Mouse (Mus musculus): ENCODE results near the gene Atp5j. TPM values are rescaled to one million over a fixed set of nuclear protein-coding genes. Genes with fewer than 3 reads are reported as not detected.

Atp5j gene
- polyA plus RNA-seq, 1 experiment from 2014 or later: 940 TPM

- Histone ChIP-seq H3K4me2 (no peak overlapping the region), H3K27ac (no peak overlapping the region), H3K9me3 (no peaks in the 10 kb centered on the region), H3K9ac (no peak overlapping the region), H3K27me3 (replicated peaks) (no peaks in the 10 kb centered on the region), H3K36me3 (no peaks in the 10 kb centered on the region), H3K4me3 (replicated peaks) (no peak overlapping the region), H3K4me1 (no peaks in the 10 kb centered on the region)
- 64% methylated on average over 5 of the region's 5 CpGs for WGBS
- ATAC-seq (ENCODE audit: insufficient read depth, low FRiP score, low read depth): no peak
These were observed 30.6 kb downstream of the Atp5j start for GRCm38 (mm10) chr16:84804866-84805265.

GRCm38 (mm10) chr16:84802217-84802616 lies 33.2 kb downstream of the Atp5j start:
- 45% methylated on average over 6 of the region's 6 CpGs for WGBS
- ATAC-seq (ENCODE audit: insufficient read depth, low FRiP score, low read depth): no peak
- no peaks in the 10 kb centered on the region for H3K27me3 ChIP-seq (replicated peaks)
- H3K4me3 ChIP-seq (replicated peaks): no peak overlapping the region
- no peak overlapping the region for H3K27ac ChIP-seq
- no peaks in the 10 kb centered on the region for H3K36me3 ChIP-seq
- H3K4me1 ChIP-seq: no peaks in the 10 kb centered on the region
- H3K4me2 ChIP-seq: no peak overlapping the region
- no peak overlapping the region for H3K9ac ChIP-seq
- no peaks in the 10 kb centered on the region for H3K9me3 ChIP-seq

GRCm38 (mm10) chr16:84800038-84800437 lies 35.4 kb downstream of the Atp5j start:
- no peak overlapping the region for H3K4me2 ChIP-seq
- no peak overlapping the region for H3K4me3 ChIP-seq (replicated peaks)
- H3K4me1 ChIP-seq: no peaks in the 10 kb centered on the region
- H3K9me3 ChIP-seq: no peaks in the 10 kb centered on the region
- ATAC-seq (ENCODE audit: insufficient read depth, low FRiP score, low read depth): no peak
- H3K27me3 ChIP-seq (replicated peaks): no peaks in the 10 kb centered on the region
- 95% methylated on average over 1 of the region's 2 CpGs for WGBS
- no peak overlapping the region for H3K27ac ChIP-seq
- no peak overlapping the region for H3K9ac ChIP-seq
- no peaks in the 10 kb centered on the region for H3K36me3 ChIP-seq

DNA sequence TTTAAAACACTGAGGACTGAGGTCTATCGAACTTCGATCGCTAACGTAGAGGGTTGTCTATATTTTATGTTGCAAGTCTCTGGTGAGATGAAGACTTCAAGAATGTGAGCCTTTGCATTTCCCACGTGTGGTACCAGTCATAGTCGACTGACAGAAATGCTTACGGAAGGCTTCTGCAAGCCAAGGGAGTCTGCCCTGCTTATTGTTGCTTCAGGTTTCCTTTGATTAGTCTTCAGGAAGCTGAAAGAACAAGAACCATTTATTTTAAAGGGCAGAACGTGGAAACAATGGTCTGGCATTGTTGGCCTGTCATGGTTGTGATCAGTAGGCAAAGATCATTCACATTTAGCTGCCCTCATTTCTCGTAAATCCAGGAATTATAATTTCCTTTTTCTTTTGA lies 38.7 kb downstream of the Atp5j start:
- Histone ChIP-seq H3K27me3 (replicated peaks) (no peaks in the 10 kb centered on the region), H3K4me3 (replicated peaks) (no peak overlapping the region), H3K4me2 (no peak overlapping the region), H3K36me3 (no peaks in the 10 kb centered on the region), H3K9me3 (no peaks in the 10 kb centered on the region), H3K9ac (no peak overlapping the region), H3K4me1 (no peaks in the 10 kb centered on the region), H3K27ac (no peak overlapping the region)
- WGBS: 80% methylated on average over 9 of the region's 9 CpGs
- no peak for ATAC-seq (ENCODE audit: insufficient read depth, low FRiP score, low read depth)

DNA sequence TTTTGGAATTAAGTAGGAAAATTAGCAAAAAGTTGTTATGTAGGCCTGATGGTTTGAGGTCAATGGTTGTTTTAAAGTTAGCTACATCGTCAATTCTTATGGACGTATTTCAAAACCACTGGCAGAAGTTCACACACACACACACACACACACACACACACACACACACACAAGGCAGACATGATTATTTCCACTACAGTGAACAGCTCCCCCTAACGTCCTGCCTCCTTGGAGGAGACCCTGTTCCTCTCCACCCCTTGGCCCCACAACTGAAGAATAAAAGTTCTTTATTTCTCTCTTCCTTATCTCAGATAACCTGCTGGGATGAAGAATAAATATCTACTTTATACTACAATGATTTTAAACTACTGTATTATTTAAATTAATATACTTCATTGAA lies 40.1 kb downstream of the Atp5j start:
- 58% methylated on average over 3 of the region's 3 CpGs for WGBS
- no peaks in the 10 kb centered on the region for H3K36me3 ChIP-seq
- no peak for ATAC-seq (ENCODE audit: insufficient read depth, low FRiP score, low read depth)
- H3K4me2 ChIP-seq: no peak overlapping the region
- no peaks in the 10 kb centered on the region for H3K27me3 ChIP-seq (replicated peaks)
- no peaks in the 10 kb centered on the region for H3K4me1 ChIP-seq
- no peak overlapping the region for H3K9ac ChIP-seq
- H3K4me3 ChIP-seq (replicated peaks): no peak overlapping the region
- H3K9me3 ChIP-seq: no peaks in the 10 kb centered on the region
- H3K27ac ChIP-seq: no peak overlapping the region

DNA sequence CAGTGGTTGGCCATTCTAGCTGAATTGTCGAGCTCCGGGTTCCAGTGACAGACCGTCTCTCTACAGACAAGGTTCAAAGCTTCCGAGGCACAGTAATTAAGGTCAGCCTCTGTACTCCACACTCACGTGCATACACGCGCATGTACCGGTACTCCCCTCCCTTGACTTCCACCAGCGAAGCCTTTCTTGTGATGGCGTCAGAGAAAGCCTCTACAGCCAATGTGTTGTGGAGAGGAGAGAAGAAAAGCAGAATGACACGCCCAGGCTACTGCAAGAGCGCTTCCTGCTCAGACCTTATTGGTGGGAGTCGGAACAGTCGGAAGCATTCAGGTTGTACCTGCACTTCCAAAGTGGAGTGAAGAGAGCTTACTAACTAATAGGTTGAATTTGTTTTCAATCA lies 42.0 kb downstream of the Atp5j start:
- Histone ChIP-seq H3K9ac (no peak overlapping the region), H3K4me3 (replicated peaks) (no peak overlapping the region), H3K9me3 (no peaks in the 10 kb centered on the region), H3K27me3 (replicated peaks) (no peaks in the 10 kb centered on the region), H3K4me2 (no peak overlapping the region), H3K36me3 (no peaks in the 10 kb centered on the region), H3K27ac (no peak overlapping the region), H3K4me1 (no peaks in the 10 kb centered on the region)
- WGBS: 86% methylated on average over 14 of the region's 14 CpGs
- ATAC-seq (ENCODE audit: insufficient read depth, low FRiP score, low read depth): no peak

GRCm38 (mm10) chr16:84790595-84791165 lies 44.7 kb downstream of the Atp5j start:
- no peak overlapping the region for H3K9ac ChIP-seq
- WGBS: 73% methylated on average over 2 of the region's 2 CpGs
- H3K27me3 ChIP-seq (replicated peaks): no peaks in the 10 kb centered on the region
- no peak overlapping the region for H3K27ac ChIP-seq
- H3K36me3 ChIP-seq: no peaks in the 10 kb centered on the region
- no peaks in the 10 kb centered on the region for H3K4me1 ChIP-seq
- no peak overlapping the region for H3K4me2 ChIP-seq
- H3K9me3 ChIP-seq: no peaks in the 10 kb centered on the region
- no peak overlapping the region for H3K4me3 ChIP-seq (replicated peaks)
- no peak for ATAC-seq (ENCODE audit: insufficient read depth, low FRiP score, low read depth)

DNA sequence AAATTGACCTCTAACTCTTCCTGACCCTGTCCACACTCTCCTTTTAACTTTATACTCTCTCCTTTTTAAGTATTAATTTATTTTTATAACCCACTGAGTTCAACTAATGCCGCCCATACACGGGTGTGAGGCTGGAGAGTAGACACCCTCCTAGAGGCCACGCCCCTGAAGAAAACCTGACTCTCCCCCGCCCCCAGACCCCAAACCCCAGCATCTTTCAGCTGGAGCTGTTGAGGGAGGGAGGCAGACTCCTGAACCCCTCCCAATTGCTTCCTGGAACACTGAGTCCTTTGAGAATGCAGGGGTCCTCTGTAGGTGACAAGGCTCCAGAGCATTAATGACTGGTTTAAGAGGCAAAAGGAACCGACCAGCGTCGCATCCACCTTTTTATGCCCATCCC lies 50.5 kb downstream of the Atp5j start:
- Histone ChIP-seq H3K9me3 (no peaks in the 10 kb centered on the region), H3K27ac (no peak overlapping the region), H3K4me2 (no peak overlapping the region), H3K36me3 (no peaks in the 10 kb centered on the region), H3K4me1 (no peaks in the 10 kb centered on the region), H3K9ac (no peak overlapping the region), H3K4me3 (replicated peaks) (no peak overlapping the region), H3K27me3 (replicated peaks) (no peaks in the 10 kb centered on the region)
- 29% methylated on average over 7 of the region's 7 CpGs for WGBS
- ATAC-seq (ENCODE audit: insufficient read depth, low FRiP score, low read depth): no peak

GRCm38 (mm10) chr16:84783279-84783678 lies 52.1 kb downstream of the Atp5j start:
- no peak overlapping the region for H3K9ac ChIP-seq
- no peaks in the 10 kb centered on the region for H3K4me1 ChIP-seq
- no peak overlapping the region for H3K4me2 ChIP-seq
- H3K36me3 ChIP-seq: no peaks in the 10 kb centered on the region
- no peaks in the 10 kb centered on the region for H3K27me3 ChIP-seq (replicated peaks)
- ATAC-seq (ENCODE audit: insufficient read depth, low FRiP score, low read depth): no peak
- 45% methylated on average over 2 of the region's 2 CpGs for WGBS
- no peak overlapping the region for H3K27ac ChIP-seq
- no peaks in the 10 kb centered on the region for H3K9me3 ChIP-seq
- no peak overlapping the region for H3K4me3 ChIP-seq (replicated peaks)

GRCm38 (mm10) chr16:84779718-84780117 lies 55.7 kb downstream of the Atp5j start:
- H3K27ac ChIP-seq: no peak overlapping the region

DNA sequence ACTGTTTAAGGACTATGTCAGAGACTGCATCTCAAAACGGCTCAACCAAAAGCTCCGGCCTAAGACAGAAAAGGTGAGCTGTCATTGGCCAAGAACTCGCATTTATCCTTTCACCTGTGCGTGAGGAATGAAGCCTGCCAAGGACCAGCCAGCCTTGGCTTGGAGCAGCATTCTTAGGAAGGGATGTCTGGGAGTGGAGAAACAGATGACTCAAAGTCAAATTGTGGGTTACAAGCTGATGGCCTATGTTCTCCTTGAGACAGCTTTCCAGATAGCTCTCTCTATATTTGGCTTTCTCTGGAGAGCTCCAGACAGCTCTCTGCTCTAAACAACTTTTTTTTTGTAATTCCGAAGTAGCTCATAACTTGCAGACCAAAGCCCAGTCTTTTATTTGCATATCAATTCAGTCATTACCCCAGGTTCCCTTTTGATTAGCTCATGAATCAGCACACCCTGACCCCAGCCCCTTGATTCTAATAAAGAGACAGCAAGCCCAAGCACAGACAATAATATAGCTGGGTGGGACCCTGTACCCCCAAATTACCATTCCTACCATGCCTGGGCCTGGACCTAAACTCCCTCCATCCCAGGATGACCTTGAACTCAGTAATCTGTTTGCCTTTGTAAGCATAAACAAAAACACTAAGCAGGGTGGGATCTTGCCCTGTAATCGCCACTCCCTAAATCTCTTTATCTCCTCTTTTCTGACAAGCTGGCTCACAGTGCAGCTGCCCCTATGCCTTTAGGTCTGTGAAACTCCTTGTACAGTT lies 56.4 kb downstream of the Atp5j start:
- no peaks in the 10 kb centered on the region for H3K9me3 ChIP-seq
- H3K27ac ChIP-seq: no peak overlapping the region
- H3K27me3 ChIP-seq (replicated peaks): peaks cover 5% of the 10 kb centered on the region; the same call in 1 of the 2 replicates
- H3K4me3 ChIP-seq (replicated peaks): no peak overlapping the region
- H3K4me2 ChIP-seq: no peak overlapping the region
- H3K4me1 ChIP-seq: no peaks in the 10 kb centered on the region
- no peak overlapping the region for H3K9ac ChIP-seq
- no peak for ATAC-seq (ENCODE audit: insufficient read depth, low FRiP score, low read depth)
- H3K36me3 ChIP-seq: no peaks in the 10 kb centered on the region
- 83% methylated on average over 6 of the region's 6 CpGs for WGBS

More at GRCm38 (mm10) chr16:84779718-84780117, 55.7 kb downstream of the Atp5j start:
- Histone ChIP-seq H3K4me2 (no peak overlapping the region), H3K9ac (no peak overlapping the region), H3K27me3 (replicated peaks) (no peaks in the 10 kb centered on the region; the same call in 1 of the 2 replicates), H3K4me1 (no peaks in the 10 kb centered on the region), H3K36me3 (no peaks in the 10 kb centered on the region), H3K4me3 (replicated peaks) (no peak overlapping the region), H3K9me3 (no peaks in the 10 kb centered on the region)
- 71% methylated on average over 5 of the region's 5 CpGs for WGBS
- no peak for ATAC-seq (ENCODE audit: insufficient read depth, low FRiP score, low read depth)

GRCm38 (mm10) chr16:84778431-84778830 lies 57.0 kb downstream of the Atp5j start:
- no peak for ATAC-seq (ENCODE audit: insufficient read depth, low FRiP score, low read depth)
- H3K27ac ChIP-seq: no peak overlapping the region
- 72% methylated on average over 6 of the region's 6 CpGs for WGBS
- no peak overlapping the region for H3K4me3 ChIP-seq (replicated peaks)
- H3K27me3 ChIP-seq (replicated peaks): peaks cover 7% of the 10 kb centered on the region; the same call in 1 of the 2 replicates
- no peaks in the 10 kb centered on the region for H3K4me1 ChIP-seq
- no peak overlapping the region for H3K4me2 ChIP-seq
- H3K9ac ChIP-seq: no peak overlapping the region
- no peaks in the 10 kb centered on the region for H3K36me3 ChIP-seq
- H3K9me3 ChIP-seq: no peaks in the 10 kb centered on the region

Data from stomach, embryonic 15.5 days (tissue).